Mouse (Mus musculus): ENCODE data around the gene Ccr2. TPM values are rescaled to one million over a fixed set of nuclear protein-coding genes. Genes with fewer than 3 reads are reported as not detected.
"Not testable (repeated sequence)": the region's sequence is repeated elsewhere in the genome, so short reads cannot be mapped to it uniquely, and the experiment has no call there.

The Ccr2 gene
- polyA plus RNA-seq, 1 experiment from 2014 or later: 2.0 TPM

- Histone ChIP-seq H3K36me3 (no peaks in the 10 kb centered on the region), H3K9me3 (no peaks in the 10 kb centered on the region), H3K4me1 (no peaks in the 10 kb centered on the region), H3K4me3 (no peak overlapping the region), H3K4me2 (replicated peaks) (no peak overlapping the region), H3K27ac (no peak overlapping the region), H3K9ac (peak overlapping the region; percentile 32; the same call in 1 of the 2 replicates), H3K27me3 (no peaks in the 10 kb centered on the region)
- no peak for ATAC-seq (ENCODE audit: low FRiP score, low read depth)
- 31% methylated on average over 5 of the region's 5 CpGs for WGBS
These were observed 24.6 kb downstream of the Ccr2 start for GRCm38 (mm10) chr9:124126373-124126772.

- no peak overlapping the region for H3K4me3 ChIP-seq
- H3K9ac ChIP-seq: no peak overlapping the region
- WGBS: 50% methylated on average over 4 of the region's 4 CpGs
- H3K9me3 ChIP-seq: no peaks in the 10 kb centered on the region
- H3K27me3 ChIP-seq: no peaks in the 10 kb centered on the region
- no peaks in the 10 kb centered on the region for H3K36me3 ChIP-seq
- H3K4me1 ChIP-seq: no peaks in the 10 kb centered on the region
- H3K4me2 ChIP-seq (replicated peaks): no peak overlapping the region
- no peak overlapping the region for H3K27ac ChIP-seq
- no peak for ATAC-seq (ENCODE audit: low FRiP score, low read depth)
These were observed 25.7 kb downstream of the Ccr2 start for GRCm38 (mm10) chr9:124127412-124127811.

GRCm38 (mm10) chr9:124128379-124128778, 26.6 kb downstream of the Ccr2 start:
- Histone ChIP-seq H3K27ac (no peak overlapping the region), H3K9ac (no peak overlapping the region), H3K4me3 (no peak overlapping the region), H3K27me3 (no peaks in the 10 kb centered on the region), H3K9me3 (no peaks in the 10 kb centered on the region), H3K4me2 (replicated peaks) (no peak overlapping the region), H3K36me3 (no peaks in the 10 kb centered on the region), H3K4me1 (no peaks in the 10 kb centered on the region)
- no peak for ATAC-seq (ENCODE audit: low FRiP score, low read depth)
- WGBS: 4% methylated on average over 1 of the region's 1 CpGs

GRCm38 (mm10) chr9:124132899-124133298, 31.1 kb downstream of the Ccr2 start:
- H3K4me2 ChIP-seq (replicated peaks); ATAC-seq (ENCODE audit: low FRiP score, low read depth); H3K27ac ChIP-seq; H3K27me3 ChIP-seq; H3K4me1 ChIP-seq; H3K36me3 ChIP-seq; H3K9ac ChIP-seq; H3K4me3 ChIP-seq; H3K9me3 ChIP-seq: not testable (repeated sequence)
- WGBS: 77% methylated on average over 2 of the region's 2 CpGs

GRCm38 (mm10) chr9:124134919-124135318, 33.2 kb downstream of the Ccr2 start:
- not testable (repeated sequence) for H3K27ac ChIP-seq; H3K4me2 ChIP-seq (replicated peaks); H3K9ac ChIP-seq; H3K4me1 ChIP-seq; ATAC-seq (ENCODE audit: low FRiP score, low read depth); H3K4me3 ChIP-seq; H3K27me3 ChIP-seq; H3K9me3 ChIP-seq; H3K36me3 ChIP-seq
- WGBS: 91% methylated on average over 1 of the region's 1 CpGs

- H3K27me3 ChIP-seq: no peaks in the 10 kb centered on the region
- 76% methylated on average over 11 of the region's 11 CpGs for WGBS
- no peaks in the 10 kb centered on the region for H3K4me1 ChIP-seq
- no peak overlapping the region for H3K9ac ChIP-seq
- no peak overlapping the region for H3K4me2 ChIP-seq (replicated peaks)
- no peaks in the 10 kb centered on the region for H3K9me3 ChIP-seq
- no peak for ATAC-seq (ENCODE audit: low FRiP score, low read depth)
- H3K36me3 ChIP-seq: no peaks in the 10 kb centered on the region
- H3K27ac ChIP-seq: no peak overlapping the region
- H3K4me3 ChIP-seq: no peak overlapping the region
These were observed 35.9 kb downstream of the Ccr2 start for GRCm38 (mm10) chr9:124137619-124138018.

- no peaks in the 10 kb centered on the region for H3K9me3 ChIP-seq
- ATAC-seq (ENCODE audit: low FRiP score, low read depth): no peak
- H3K4me3 ChIP-seq: no peak overlapping the region
- no peak overlapping the region for H3K9ac ChIP-seq
- WGBS: 59% methylated on average over 4 of the region's 4 CpGs
- H3K4me2 ChIP-seq (replicated peaks): no peak overlapping the region
- no peaks in the 10 kb centered on the region for H3K4me1 ChIP-seq
- H3K27me3 ChIP-seq: no peaks in the 10 kb centered on the region
- H3K27ac ChIP-seq: no peak overlapping the region
- no peaks in the 10 kb centered on the region for H3K36me3 ChIP-seq
These were observed 36.5 kb downstream of the Ccr2 start for GRCm38 (mm10) chr9:124138055-124138775.

GRCm38 (mm10) chr9:124143678-124144077, 41.9 kb downstream of the Ccr2 start:
- no peaks in the 10 kb centered on the region for H3K4me1 ChIP-seq

GRCm38 (mm10) chr9:124146307-124146706, 44.6 kb downstream of the Ccr2 start:
- H3K4me3 ChIP-seq: no peak overlapping the region
- H3K9me3 ChIP-seq: no peaks in the 10 kb centered on the region
- ATAC-seq (ENCODE audit: low FRiP score, low read depth): no peak
- no peak overlapping the region for H3K4me2 ChIP-seq (replicated peaks)
- no peak overlapping the region for H3K27ac ChIP-seq
- no peaks in the 10 kb centered on the region for H3K4me1 ChIP-seq
- no peak overlapping the region for H3K9ac ChIP-seq
- H3K36me3 ChIP-seq: no peaks in the 10 kb centered on the region
- H3K27me3 ChIP-seq: no peaks in the 10 kb centered on the region

More at GRCm38 (mm10) chr9:124143678-124144077, 41.9 kb downstream of the Ccr2 start:
- H3K4me2 ChIP-seq (replicated peaks): no peak overlapping the region
- no peaks in the 10 kb centered on the region for H3K9me3 ChIP-seq
- no peak overlapping the region for H3K27ac ChIP-seq
- no peaks in the 10 kb centered on the region for H3K27me3 ChIP-seq
- 95% methylated on average over 1 of the region's 1 CpGs for WGBS
- no peaks in the 10 kb centered on the region for H3K36me3 ChIP-seq
- no peak overlapping the region for H3K9ac ChIP-seq
- H3K4me3 ChIP-seq: no peak overlapping the region
- no peak for ATAC-seq (ENCODE audit: low FRiP score, low read depth)

Other genes starting within 250 kb of the Ccr2 start
- not detected in 2 replicates for gene Xcr1, start 239.9 kb upstream of the Ccr2 start, polyA plus RNA-seq (2015; fragmentation: Nextera tagmentation; extraction: Ambion mirVana)
- 2.2 and 2.6 TPM in 2 replicates for gene Ccr1, start 133.3 kb upstream of the Ccr2 start, polyA plus RNA-seq (2015; fragmentation: Nextera tagmentation; extraction: Ambion mirVana)
- not detected in 2 replicates for gene Ccr1l1, start 123.5 kb upstream of the Ccr2 start, polyA plus RNA-seq (2015; fragmentation: Nextera tagmentation; extraction: Ambion mirVana)
- 0.08 and 0.14 TPM in 2 replicates for gene Ccr3, start 80.0 kb upstream of the Ccr2 start, polyA plus RNA-seq (2015; fragmentation: Nextera tagmentation; extraction: Ambion mirVana)
- 0.39 and 0.65 TPM in 2 replicates for gene Ccr5, start 19.6 kb downstream of the Ccr2 start, polyA plus RNA-seq (2015; fragmentation: Nextera tagmentation; extraction: Ambion mirVana)
- 6.4 and 7.7 TPM in 2 replicates for gene 2010315B03Rik, start 210.7 kb downstream of the Ccr2 start, polyA plus RNA-seq (2015; fragmentation: Nextera tagmentation; extraction: Ambion mirVana)

All from limb, embryonic 13.5 days (tissue).